ENCODE assay signal across 9 mouse cellular contexts in genomic region chr5:140106051-140106450, GRCm38 (mm10).
"Had no signal": no experiment of that assay in that cellular context is flagged by ENCODE, and none has a peak within 500 bp of the region (broad histone marks: within the 10 kb centered on the region; RNA-seq: fewer than 3 reads in every experiment).

No protein-coding gene starts in this region.

- DNase-seq: kidney, adult 2 months; kidney, postnatal 25 days; layer of hippocampus, adult 9-11 months; lung, embryonic 14.5 days; right cerebral cortex, adult 18-20 months; right cerebral cortex, postnatal 14 days; right cerebral cortex, postnatal 4 days had no signal

- ATAC-seq: intestine, postnatal 0 days; midbrain, embryonic 15.5 days had no signal
